Mouse (Mus musculus) forebrain, postnatal 0 days (tissue): ENCODE measurements at regions not wholly inside any gene's neighbourhood (a gene's known extent, or its start where the extent isn't known, plus 50 kb on each side); places are given as distances from the start of the nearest gene placed in this dataset.

Experiments
- ATAC-seq: fragments of 200-750 bp; cut with Nextera tagmentation; 2 replicates; pipeline ENCODE4 v1.8.0; 2017; ENCODE audit warnings: mild to moderate bottlenecking, moderate library complexity
- DNase-seq: peaks from one replicate; pipeline ENCODE4 v3.0.0-alpha.2; 2015
- H3K27ac ChIP-seq: fragments of 300-500 bp; sonication (generic); 2 replicates; pipeline ENCODE4 v1.5.1; 2014; ENCODE audit warnings: low read depth, mild to moderate bottlenecking, antibody characterized with exemption, low read length, moderate library complexity, mixed read lengths
- H3K27me3 ChIP-seq: fragments of 300-500 bp; sonication (generic); 2 replicates; pipeline ENCODE4 v1.6.1; 2014; ENCODE audit warnings: mild to moderate bottlenecking, low read length, mixed read lengths; ENCODE audit not compliant: insufficient read depth
- H3K36me3 ChIP-seq: fragments of 300-500 bp; sonication (generic); 2 replicates; pipeline ENCODE4 v1.6.1; 2014; ENCODE audit warnings: mild to moderate bottlenecking, moderate library complexity; ENCODE audit not compliant: insufficient read depth
- H3K4me1 ChIP-seq: fragments of 300-500 bp; sonication (generic); 2 replicates; pipeline ENCODE4 v1.6.1; 2014; ENCODE audit warnings: antibody characterized with exemption; ENCODE audit not compliant: insufficient read depth
- H3K4me2 ChIP-seq: fragments of 300-500 bp; sonication (generic); 2 replicates; pipeline ENCODE4 v1.6.1; 2014; ENCODE audit warnings: low read depth, mild to moderate bottlenecking, moderate library complexity
- H3K4me3 ChIP-seq: fragments of 300-500 bp; sonication (generic); 2 replicates; pipeline ENCODE4 v1.5.1; 2014; ENCODE audit warnings: low read depth, low read length, mixed read lengths
- H3K9ac ChIP-seq: fragments of 300-500 bp; sonication (generic); 2 replicates; pipeline ENCODE4 v1.6.1; 2014; ENCODE audit warnings: mild to moderate bottlenecking
- H3K9me3 ChIP-seq: fragments of 300-500 bp; sonication (generic); 2 replicates; pipeline ENCODE4 v1.6.1; 2016; ENCODE audit warnings: low read length
- CTCF ChIP-seq: sonication (generic); IDR thresholded peaks from 2 replicates; pipeline ENCODE4 v1.5.1; 2016; ENCODE audit warnings: antibody characterized with exemption, control low read depth, low read depth
- WGBS: fragments of 180-500 bp; shearing (Covaris S2); extraction: QIAGEN DNeasy Blood & Tissue Kit; methylation state at CpG from one replicate; pipeline ENCODE4 v1.1.7; 2014; 5-methylcytosine and 5-hydroxymethylcytosine counted together

DNA sequence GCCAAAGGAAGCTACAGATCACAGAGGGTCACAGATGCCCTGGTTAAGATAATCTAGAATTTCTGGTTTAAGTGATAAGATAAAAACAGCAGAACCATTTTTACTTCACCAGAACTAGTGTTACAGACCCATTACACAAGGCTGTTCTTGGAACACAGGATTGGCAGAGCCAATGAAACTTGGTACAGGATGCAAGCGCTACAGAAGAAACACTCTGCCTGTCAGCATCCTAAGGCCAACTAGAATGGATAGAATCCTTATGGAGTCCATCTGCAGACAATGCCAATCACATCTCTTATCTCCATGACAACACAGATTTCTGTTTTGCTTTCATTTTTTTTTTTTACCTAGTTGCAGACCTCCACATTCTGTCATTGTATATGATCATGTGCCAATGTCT is 759.4 kb upstream of the Stxbp6 start:
- no peak overlapping the region for H3K4me2 ChIP-seq
- TF ChIP-seq CTCF: no peak
- no peaks in the 10 kb centered on the region for H3K27me3 ChIP-seq
- peak; percentile 49 for DNase-seq
- 0 out of 2 replicates have a peak, but pooled peaks cover 8% of the 10 kb centered on the region for H3K9me3 ChIP-seq
- H3K4me3 ChIP-seq: no peak overlapping the region
- H3K4me1 ChIP-seq: no peaks in the 10 kb centered on the region
- peak; percentile 79 for ATAC-seq
- H3K9ac ChIP-seq: no peak overlapping the region
- no peaks in the 10 kb centered on the region for H3K36me3 ChIP-seq
- no peak overlapping the region for H3K27ac ChIP-seq
- WGBS: 76% methylated on average over 1 of the region's 1 CpGs

DNA sequence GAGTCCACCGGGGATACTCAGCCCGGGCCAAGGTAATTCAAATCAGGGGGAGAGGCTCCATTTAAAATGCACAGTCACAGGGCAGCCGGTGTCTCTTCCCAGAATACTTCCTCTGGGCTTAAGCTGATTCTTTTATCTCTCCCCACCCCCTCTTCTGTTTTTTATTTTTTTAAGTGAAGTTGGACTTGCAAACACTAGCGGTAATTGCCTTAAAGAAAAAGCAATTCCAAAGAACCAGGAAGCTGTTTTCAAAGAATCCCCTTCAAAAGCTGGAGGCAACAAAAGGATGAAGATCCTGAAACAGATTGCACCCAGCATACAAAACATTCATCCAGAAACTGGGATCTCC is 758.9 kb upstream of the Stxbp6 start:
- WGBS: 5% methylated on average over 4 of the region's 4 CpGs
- ATAC-seq: peak; percentile 42
- H3K4me2 ChIP-seq: no peak overlapping the region

DNA sequence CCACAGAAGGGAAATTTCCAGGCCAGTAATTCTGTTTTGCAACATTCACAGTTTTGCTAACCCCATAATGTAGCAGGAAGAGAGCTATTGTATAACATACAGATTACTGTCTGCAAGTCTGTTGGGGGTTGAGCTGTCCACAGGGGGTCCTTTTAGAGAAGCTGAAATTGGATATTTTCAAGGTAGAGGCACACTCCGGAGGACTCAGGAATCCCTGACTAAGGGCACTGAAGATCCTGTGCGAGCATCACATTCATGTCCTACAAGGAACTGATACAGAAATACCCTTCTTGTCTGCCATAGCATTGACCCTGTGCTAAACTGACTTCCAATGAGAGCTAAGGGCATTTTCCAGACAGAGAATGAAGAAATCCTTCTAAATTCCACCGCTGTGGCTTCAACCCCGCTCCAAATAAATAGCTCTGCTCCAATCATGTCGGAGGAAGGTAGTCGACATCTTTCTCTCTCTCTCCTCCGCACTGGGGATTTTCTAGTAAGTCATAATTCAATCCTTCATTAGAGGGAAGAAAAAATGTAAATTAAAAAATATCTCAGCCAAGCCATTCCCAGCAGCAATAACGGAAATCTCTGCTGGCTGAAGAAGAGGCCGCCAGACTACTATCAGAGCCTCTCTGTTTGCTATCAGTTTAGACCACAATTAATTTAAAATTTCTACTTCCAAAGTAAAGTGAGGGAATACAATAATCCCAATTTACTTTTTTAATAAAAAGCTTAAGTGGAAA is 758.3 kb upstream of the Stxbp6 start:
- no peaks in the 10 kb centered on the region for H3K36me3 ChIP-seq
- H3K9me3 ChIP-seq: 0 out of 2 replicates have a peak, but pooled peaks cover 8% of the 10 kb centered on the region
- no peak overlapping the region for H3K9ac ChIP-seq
- DNase-seq: no peak
- ATAC-seq: no peak; the same call in 1 of the 2 replicates
- H3K4me1 ChIP-seq: no peaks in the 10 kb centered on the region
- H3K4me3 ChIP-seq: no peak overlapping the region
- H3K4me2 ChIP-seq: no peak overlapping the region
- WGBS: 36% methylated on average over 9 of the region's 9 CpGs
- H3K27ac ChIP-seq: no peak overlapping the region
- no peak for TF ChIP-seq CTCF
- H3K27me3 ChIP-seq: no peaks in the 10 kb centered on the region

More for the DNA sequence above, 758.9 kb upstream of the Stxbp6 start:
- Histone ChIP-seq H3K36me3 (no peaks in the 10 kb centered on the region), H3K4me1 (no peaks in the 10 kb centered on the region), H3K4me3 (no peak overlapping the region), H3K27ac (no peak overlapping the region), H3K9me3 (0 out of 2 replicates have a peak, but pooled peaks cover 8% of the 10 kb centered on the region), H3K9ac (no peak overlapping the region), H3K27me3 (no peaks in the 10 kb centered on the region)
- no peak for DNase-seq
- no peak for TF ChIP-seq CTCF

- Histone ChIP-seq H3K4me3 (no peak overlapping the region), H3K4me2 (no peak overlapping the region), H3K36me3 (no peaks in the 10 kb centered on the region), H3K27ac (no peak overlapping the region), H3K9ac (no peak overlapping the region), H3K9me3 (no peaks in the 10 kb centered on the region), H3K4me1 (no peaks in the 10 kb centered on the region), H3K27me3 (no peaks in the 10 kb centered on the region)
- no peak for DNase-seq
- ATAC-seq: no peak
- TF ChIP-seq CTCF: no peak
Observed at GRCm38 (mm10) chr12:45824861-45825260, 750.4 kb upstream of the Stxbp6 start.
